Mouse (Mus musculus): ENCODE measurements around the gene Icam4.

DNA sequence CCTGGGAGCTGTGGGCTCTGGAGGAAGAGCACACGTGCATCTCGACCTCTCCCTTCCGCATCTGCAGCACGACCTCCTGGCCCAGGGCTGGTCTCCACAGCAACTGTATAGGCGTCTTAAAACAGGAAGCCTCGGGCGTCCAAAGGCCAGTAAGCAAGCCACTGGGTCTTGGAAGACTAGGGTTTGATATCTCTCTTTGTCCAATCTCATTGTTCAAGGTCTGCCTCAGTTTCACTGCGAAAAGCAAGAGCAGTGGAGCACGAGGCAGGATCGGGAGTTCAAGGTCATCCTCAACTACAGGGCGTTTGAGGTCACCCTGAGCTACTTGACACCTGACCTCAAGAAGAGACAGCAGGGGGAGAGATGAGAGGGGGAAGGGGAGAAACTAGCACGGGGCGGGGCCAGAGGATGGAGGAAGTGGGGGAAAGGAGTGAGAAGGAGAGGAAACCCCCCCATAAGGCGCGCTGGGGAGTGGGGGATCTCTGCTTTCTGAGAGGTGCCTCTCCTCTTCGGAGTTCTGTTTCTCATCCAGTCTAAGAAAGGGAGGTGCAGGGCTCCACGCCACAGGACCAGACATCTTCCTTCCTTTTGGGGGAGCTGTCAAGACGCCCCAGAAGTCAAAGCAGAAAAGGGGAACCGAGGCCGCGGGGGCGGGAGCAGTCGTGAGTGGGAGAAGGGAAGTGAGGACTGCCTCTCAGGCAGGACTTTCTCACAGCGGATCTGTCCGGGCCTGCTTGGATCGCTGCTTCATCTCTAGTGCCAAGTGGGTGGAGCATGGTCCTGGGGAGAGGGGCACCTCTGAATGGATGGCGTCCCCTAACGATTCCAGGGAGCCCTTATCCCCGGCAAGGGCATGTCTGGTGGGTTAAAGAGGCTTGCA is 14.2 kb upstream of the Icam4 start:
- TF ChIP-seq CTCF (IDR thresholded peaks at IDR 0.05 in 2 of 3, conservative IDR thresholded peaks at IDR 0.05 in 1 of 3; ENCODE audit: control insufficient read depth in 1 of 3, insufficient read depth in 1 of 3, low read depth in 2 of 3, low read length in 3 of 3, poor library complexity in 1 of 3, severe bottlenecking in 1 of 3) (no peak), NELFE (IDR thresholded peaks at IDR 0.05; ENCODE audit: low read depth, low read length) (no peak), MYC (IDR thresholded peaks at IDR 0.05; ENCODE audit: low read depth, low read length) (no peak), POLR2A (IDR thresholded peaks at IDR 0.05; ENCODE audit: control insufficient read depth in 1 of 2, insufficient read depth in 1 of 2, low read depth in 1 of 2, low read length in 2 of 2, poor library complexity in 1 of 2) (peak in 1 of 2 experiments; percentile 25; a peak in 1 of 4 replicates)
